In genomic region chr1:59809921-59810320, GRCm38 (mm10) we compare ENCODE assay signal across 23 mouse cellular contexts. TPM values are rescaled to one million over a fixed set of nuclear protein-coding genes. Genes with fewer than 3 reads are reported as not detected.
DNase-seq lines count a peak whose midpoint lies in the region; ATAC-seq and TF ChIP-seq lines count a peak whose summit lies in the region.
"Had no signal": no experiment of that assay in that cellular context is flagged by ENCODE, and none has a peak within 500 bp of the region (broad histone marks: within the 10 kb centered on the region; RNA-seq: fewer than 3 reads in every experiment).

No protein-coding gene starts in this region.

- no peak for DNase-seq in G1E (ENCODE audit: low spot score)
- DNase-seq in MEL (ENCODE audit: low read depth, low spot score), result peak; percentile 55
- no peak for DNase-seq in adrenal gland, postnatal 36 days
- DNase-seq in kidney, postnatal 4 days, result no peak
- DNase-seq: adrenal gland, adult 8-10 months; adrenal gland, postnatal 14 days; cerebellum, adult 11 months; cerebellum, adult 18-20 months; cerebellum, adult 8-10 months; cerebellum, adult 9-11 months; cerebellum, postnatal 14 days; cerebellum, postnatal 36 days; embryo, embryonic 11 days had no signal

- TF ChIP-seq POLR2A in MEL (IDR thresholded peaks at IDR 0.05; ENCODE audit: control insufficient read depth in 1 of 2, insufficient read depth in 1 of 2, low read depth in 1 of 2, low read length in 2 of 2, poor library complexity in 1 of 2), result no peak

- H3K36me3 ChIP-seq in G1E (replicated peaks) (no peaks in the 10 kb centered on the region), MEL (ENCODE audit: control insufficient read depth in 1 of 2, insufficient read depth in 2 of 2, low read length in 2 of 2) (peaks cover 0 to 25% of the 10 kb centered on the region in 2 experiments; a peak in 2 of 4 replicates)
- H3K36me3 ChIP-seq: embryonic facial prominence, embryonic 15.5 days; forebrain, embryonic 12.5 days had no signal

- no peaks in the 10 kb centered on the region for H3K9me3 ChIP-seq in G1E (replicated peaks)
- no peaks in the 10 kb centered on the region for H3K9me3 ChIP-seq in MEL (replicated peaks; ENCODE audit: insufficient read depth, low read length)
- H3K9me3 ChIP-seq: embryonic facial prominence, embryonic 13.5 days; embryonic facial prominence, embryonic 15.5 days; forebrain, embryonic 10.5 days; forebrain, embryonic 12.5 days had no signal

- H3K9ac ChIP-seq in MEL (ENCODE audit: control insufficient read depth, low read depth, low read length, poor library complexity, severe bottlenecking), result no peak overlapping the region
- H3K9ac ChIP-seq: embryonic facial prominence, embryonic 13.5 days; embryonic facial prominence, embryonic 15.5 days; forebrain, embryonic 12.5 days had no signal

- peak; percentile 82 to 89 for TF ChIP-seq EP300 in MEL (IDR thresholded peaks at IDR 0.05; ENCODE audit: low read depth in 1 of 2, low read length in 2 of 2)

- H3K79me2 ChIP-seq in MEL (ENCODE audit: control insufficient read depth, insufficient read depth, low read length, poor library complexity), result peaks cover 2% of the 10 kb centered on the region; the same call in 1 of the 2 replicates

- ATAC-seq in G1E (ENCODE audit: extremely low read depth, insufficient number of reproducible peaks, low FRiP score, poor library complexity, severe bottlenecking), result peak; percentile 63
- ATAC-seq in megakaryocyte progenitor cell, adult 5-6 weeks (replicated peaks; ENCODE audit: poor library complexity), result 0 out of 2 replicates have a peak, but pooled peaks have one; percentile 11
- ATAC-seq: activated CD4-positive, CD25-positive, alpha-beta regulatory T cell, adult 4 months; forebrain, embryonic 14.5 days; forebrain, embryonic 16.5 days; Patski had no signal

- TF ChIP-seq RAD21 in MEL (IDR thresholded peaks at IDR 0.05; ENCODE audit: low read depth, low read length), result no peak

- H3K4me3 ChIP-seq in G1E (ENCODE audit: low read depth, low read length), result no peak overlapping the region; the same call in 1 of the 2 replicates
- H3K4me3 ChIP-seq in MEL (ENCODE audit: control insufficient read depth in 1 of 2, insufficient read depth in 1 of 2, low read depth in 2 of 2, low read length in 2 of 2), result no peak overlapping the region
- H3K4me3 ChIP-seq: embryonic facial prominence, embryonic 13.5 days; embryonic facial prominence, embryonic 15.5 days; erythroblast, embryonic 14.5 days; forebrain, embryonic 10.5 days; forebrain, embryonic 12.5 days had no signal

- H3K4me1 ChIP-seq in G1E (ENCODE audit: insufficient read depth, low read depth, low read length), result peaks cover 24% of the 10 kb centered on the region
- H3K4me1 ChIP-seq in MEL (ENCODE audit: control insufficient read depth in 1 of 2, insufficient read depth in 2 of 2, low read length in 2 of 2), result peaks cover 8 to 24% of the 10 kb centered on the region in 2 experiments
- H3K4me1 ChIP-seq: embryonic facial prominence, embryonic 13.5 days; embryonic facial prominence, embryonic 15.5 days; forebrain, embryonic 10.5 days; forebrain, embryonic 12.5 days had no signal

- 0 out of 2 replicates have a peak overlapping the region, but pooled peaks have one; percentile 28 for H3K27ac ChIP-seq in MEL (ENCODE audit: control insufficient read depth, low read depth, low read length)
- H3K27ac ChIP-seq: embryonic facial prominence, embryonic 13.5 days; embryonic facial prominence, embryonic 15.5 days; forebrain, embryonic 10.5 days; forebrain, embryonic 12.5 days had no signal

- no peaks in the 10 kb centered on the region for H3K27me3 ChIP-seq in G1E (ENCODE audit: insufficient read depth, low read length)
- H3K27me3 ChIP-seq in MEL (ENCODE audit: control insufficient read depth in 1 of 2, insufficient read depth in 2 of 2, low read length in 2 of 2), result no peaks in the 10 kb centered on the region
- H3K27me3 ChIP-seq: embryonic facial prominence, embryonic 13.5 days; embryonic facial prominence, embryonic 15.5 days; forebrain, embryonic 12.5 days; Patski had no signal

- TF ChIP-seq CTCF in G1E (IDR thresholded peaks at IDR 0.05; ENCODE audit: low read depth, low read length), result no peak
- TF ChIP-seq CTCF in MEL (IDR thresholded peaks at IDR 0.05 in 2 of 3, conservative IDR thresholded peaks at IDR 0.05 in 1 of 3; ENCODE audit: control insufficient read depth in 1 of 3, insufficient read depth in 1 of 3, low read depth in 2 of 3, low read length in 3 of 3, poor library complexity in 1 of 3, severe bottlenecking in 1 of 3), result no peak

TF ChIP-seq in MEL, 35 proteins besides CTCF, POLR2A, EP300 and RAD21:
- TF ChIP-seq ELF1 (IDR thresholded peaks at IDR 0.05; ENCODE audit: low read depth, low read length) (0 out of 2 replicates have a peak, but pooled peaks have one; percentile 13), TCF12 (IDR thresholded peaks at IDR 0.05; ENCODE audit: low read depth, low read length) (peak; percentile 80), SMC3 (IDR thresholded peaks at IDR 0.05; ENCODE audit: low read depth, low read length) (no peak), TAL1 (IDR thresholded peaks at IDR 0.05; ENCODE audit: low read length) (peak; percentile 46), SIN3A (IDR thresholded peaks at IDR 0.05; ENCODE audit: low read length) (peak; percentile 47; the same call in 1 of the 2 replicates), POLR2AphosphoS2 (IDR thresholded peaks at IDR 0.05; ENCODE audit: low read length) (no peak), ETS1 (IDR thresholded peaks at IDR 0.05; ENCODE audit: low read depth, low read length) (peak; percentile 57; the same call in 1 of the 2 replicates), RCOR1 (IDR thresholded peaks at IDR 0.05; ENCODE audit: low read depth, low read length) (peak; percentile 85), GATA1 (IDR thresholded peaks at IDR 0.05; ENCODE audit: low read depth, low read length) (peak; percentile 93), CHD1 (IDR thresholded peaks at IDR 0.05; ENCODE audit: low read depth, low read length) (0 out of 2 replicates have a peak, but pooled peaks have one; percentile 63), HCFC1 (IDR thresholded peaks at IDR 0.05; ENCODE audit: low read depth, low read length) (0 out of 2 replicates have a peak, but pooled peaks have one; percentile 39), E2F4 (IDR thresholded peaks at IDR 0.05; ENCODE audit: borderline replicate concordance, low read depth, low read length) (no peak), MEF2A (IDR thresholded peaks at IDR 0.05; ENCODE audit: extremely low read depth, insufficient replicate concordance, low read depth, low read length, poor library complexity, severe bottlenecking) (peak; percentile 63; the same call in 1 of the 2 replicates), ZMIZ1 (IDR thresholded peaks at IDR 0.05; ENCODE audit: low read depth, low read length) (0 out of 2 replicates have a peak, but pooled peaks have one; percentile 21), UBTF (IDR thresholded peaks at IDR 0.05; ENCODE audit: borderline replicate concordance, insufficient read depth, low read depth, low read length) (no peak), MYB (IDR thresholded peaks at IDR 0.05; ENCODE audit: low read depth, low read length) (no peak), MYC (IDR thresholded peaks at IDR 0.05; ENCODE audit: low read depth, low read length) (0 out of 2 replicates have a peak, but pooled peaks have one; percentile 42), MAZ (IDR thresholded peaks at IDR 0.05; ENCODE audit: low read depth, low read length) (no peak), ZNF384 (IDR thresholded peaks at IDR 0.05; ENCODE audit: low read depth, low read length) (peak; percentile 30; the same call in 1 of the 2 replicates)

RNA-seq across cellular contexts. Expression of gene Bmpr2, which starts 46.7 kb away (rescaled TPM):
- 103 and 112 TPM in 2 replicates for total RNA-seq in G1E (2014; fragmentation: Nextera tagmentation)
- total RNA-seq in G1E (2017), result 54.1 and 59.9 TPM in 2 replicates
- 3.0 and 3.4 TPM in 2 replicates for polyA plus RNA-seq in G1E (2012)
- 2.3 and 2.6 TPM in 2 replicates for total RNA-seq in MEL (2012; rRNA removed)
- 10 to 100 TPM in 1 of 2 experiments, 1 to 10 TPM in 1; 3.1 to 18.6 TPM for polyA plus RNA-seq in MEL (2012; ENCODE audit: insufficient read depth in 1 of 2, insufficient read length in 2 of 2, low read depth in 1 of 2, low replicate concordance in 2 of 2, missing spikeins in 1 of 2)
- total RNA-seq in megakaryocyte progenitor cell, adult 5-6 weeks (2015), result 12.5 and 13.5 TPM in 2 replicates
- total RNA-seq in megakaryocyte progenitor cell, adult 5-6 weeks (2017), result 6.0 and 6.5 TPM in 2 replicates
- 10 to 100 TPM; 73.4 to 78.1 TPM for total RNA-seq in adrenal gland, postnatal 36 days (2021)
